9 mouse cellular contexts compared by ENCODE assay signal in genomic region chr13:3742763-3743401, GRCm38 (mm10).
DNase-seq lines count a peak whose midpoint lies in the region; ATAC-seq and TF ChIP-seq lines count a peak whose summit lies in the region.
"Had no signal": no experiment of that assay in that cellular context is flagged by ENCODE, and none has a peak within 500 bp of the region (broad histone marks: within the 10 kb centered on the region; RNA-seq: fewer than 3 reads in every experiment).

No protein-coding gene starts in this region.

- H3K79me2 ChIP-seq in myocyte (ENCODE audit: control insufficient read depth, insufficient read depth) = no peaks in the 10 kb centered on the region

- peak overlapping the region; percentile 46 for H3K27ac ChIP-seq in heart, embryonic 15.5 days
- H3K27ac ChIP-seq in embryonic facial prominence, embryonic 10.5 days (replicated peaks) = peak overlapping the region; percentile 88
- H3K27ac ChIP-seq in hindbrain, embryonic 16.5 days (ENCODE audit: low read depth, low read length) = 0 out of 2 replicates have a peak overlapping the region, but pooled peaks have one; percentile 34

- peak; percentile 51 for ATAC-seq in heart, embryonic 15.5 days (replicated peaks; ENCODE audit: insufficient number of reproducible peaks, insufficient read depth, low FRiP score, low read depth)
- ATAC-seq in hindbrain, embryonic 16.5 days = peak; percentile 63
- ATAC-seq in erythroblast, adult 5-6 weeks (replicated peaks; ENCODE audit: low FRiP score, poor library complexity, severe bottlenecking) = no peak

- no peak overlapping the region for H3K4me3 ChIP-seq in heart, embryonic 15.5 days
- H3K4me3 ChIP-seq in embryonic facial prominence, embryonic 10.5 days = 0 out of 2 replicates have a peak overlapping the region, but pooled peaks have one; percentile 9
- no peak overlapping the region for H3K4me3 ChIP-seq in hindbrain, embryonic 16.5 days (ENCODE audit: low read length)
- H3K4me3 ChIP-seq in myocyte = no peak overlapping the region

- no peak overlapping the region for H3K4me2 ChIP-seq in heart, embryonic 15.5 days
- no peak overlapping the region for H3K4me2 ChIP-seq in hindbrain, embryonic 16.5 days (ENCODE audit: low read length)
- H3K4me2 ChIP-seq in myocyte (ENCODE audit: low read depth) = peak overlapping the region; percentile 62

- no peaks in the 10 kb centered on the region for H3K36me3 ChIP-seq in heart, embryonic 15.5 days
- H3K36me3 ChIP-seq in embryonic facial prominence, embryonic 10.5 days (replicated peaks) = no peaks in the 10 kb centered on the region
- H3K36me3 ChIP-seq in hindbrain, embryonic 16.5 days (ENCODE audit: control insufficient read depth, insufficient read depth, low read length) = no peaks in the 10 kb centered on the region
- H3K36me3 ChIP-seq in myocyte (ENCODE audit: control insufficient read depth, insufficient read depth) = no peaks in the 10 kb centered on the region
- H3K36me3 ChIP-seq: G1E had no signal

- H3K9ac ChIP-seq in heart, embryonic 15.5 days = no peak overlapping the region
- no peak overlapping the region for H3K9ac ChIP-seq in hindbrain, embryonic 16.5 days (ENCODE audit: low read depth, low read length)

- TF ChIP-seq POLR2A in myocyte (IDR thresholded peaks at IDR 0.05; ENCODE audit: insufficient read length, low read depth) = no peak

- no peak overlapping the region for H3ac ChIP-seq in myocyte (ENCODE audit: control insufficient read depth, insufficient read length)

- DNase-seq in heart, adult 18-20 months = no peak
- peak; percentile 60 for DNase-seq in embryonic facial prominence, embryonic 10.5 days (ENCODE audit: low spot score)
- DNase-seq in layer of hippocampus, postnatal 36 days = no peak
- no peak for DNase-seq in ovary, postnatal 14 days (ENCODE audit: low spot score)

- peaks cover 27% of the 10 kb centered on the region for H3K4me1 ChIP-seq in heart, embryonic 15.5 days (replicated peaks)
- H3K4me1 ChIP-seq in embryonic facial prominence, embryonic 10.5 days = peaks cover 55% of the 10 kb centered on the region
- H3K4me1 ChIP-seq in hindbrain, embryonic 16.5 days (ENCODE audit: control insufficient read depth, insufficient read depth, low read depth, low read length) = peaks cover 8% of the 10 kb centered on the region; the same call in 1 of the 2 replicates

- H3K27me3 ChIP-seq in heart, embryonic 15.5 days = no peaks in the 10 kb centered on the region
- H3K27me3 ChIP-seq in embryonic facial prominence, embryonic 10.5 days (replicated peaks; ENCODE audit: low read depth, poor library complexity, severe bottlenecking) = no peaks in the 10 kb centered on the region
- H3K27me3 ChIP-seq in hindbrain, embryonic 16.5 days (replicated peaks; ENCODE audit: control insufficient read depth, insufficient read depth, low read length) = no peaks in the 10 kb centered on the region
- no peaks in the 10 kb centered on the region for H3K27me3 ChIP-seq in myocyte (ENCODE audit: control insufficient read depth, insufficient read depth, insufficient read length)

- whole genome bisulfite sequencing in heart, embryonic 15.5 days = 32% methylated on average over 4 of the region's 4 CpGs
- 40% methylated on average over 4 of the region's 4 CpGs for WGBS in embryonic facial prominence, embryonic 10.5 days
- WGBS in hindbrain, embryonic 16.5 days = 51% methylated on average over 4 of the region's 4 CpGs

- no peaks in the 10 kb centered on the region for H3K9me3 ChIP-seq in heart, embryonic 15.5 days (replicated peaks)
- H3K9me3 ChIP-seq in embryonic facial prominence, embryonic 10.5 days = no peaks in the 10 kb centered on the region
- no peaks in the 10 kb centered on the region for H3K9me3 ChIP-seq in hindbrain, embryonic 16.5 days (ENCODE audit: control insufficient read depth, low read length)
- H3K9me3 ChIP-seq: G1E had no signal

TF ChIP-seq in myocyte, 11 proteins besides CTCF, POLR2A, EP300 and RAD21:
- TF ChIP-seq TCF12 (IDR thresholded peaks at IDR 0.05; ENCODE audit: insufficient read depth, poor library complexity, severe bottlenecking) (no peak), MYOD1 (IDR thresholded peaks at IDR 0.05; ENCODE audit: control insufficient read depth in 1 of 3, insufficient read length in 2 of 3, low read depth in 2 of 3) (no peak), TCF3 (IDR thresholded peaks at IDR 0.05; ENCODE audit: insufficient read length, low read depth) (no peak), MAX (IDR thresholded peaks at IDR 0.05; ENCODE audit: low read depth) (no peak), POLR2AphosphoS2 (IDR thresholded peaks at IDR 0.05; ENCODE audit: insufficient read length, low read depth) (no peak), MYOG (IDR thresholded peaks at IDR 0.05; ENCODE audit: control insufficient read depth in 1 of 3, insufficient read depth in 1 of 3, insufficient read length in 2 of 3, low read depth in 2 of 3) (no peak), SRF (IDR thresholded peaks at IDR 0.05; ENCODE audit: control insufficient read depth, insufficient read length, low read depth) (no peak), REST (IDR thresholded peaks at IDR 0.05; ENCODE audit: insufficient read depth, insufficient read length) (no peak), CEBPB (IDR thresholded peaks at IDR 0.05; ENCODE audit: insufficient read depth, poor library complexity, severe bottlenecking) (no peak), E2F4 (IDR thresholded peaks at IDR 0.05; ENCODE audit: insufficient read depth) (no peak), USF1 (IDR thresholded peaks at IDR 0.05; ENCODE audit: low read depth) (no peak)

Comparison
In these comparisons a context has a peak if more than half of its experiments do, and no peak if none do; other contexts are left out.
1. H3K27ac ChIP-seq: peak in every context shown above with its lines; median percentile 88 in embryonic facial prominence, embryonic 10.5 days; 46 in heart, embryonic 15.5 days; 34 in hindbrain, embryonic 16.5 days.